Mouse (Mus musculus) forebrain, embryonic 15.5 days (tissue): ENCODE data around the gene Hspa4. TPM values are rescaled to one million over a fixed set of nuclear protein-coding genes. Genes with fewer than 3 reads are reported as not detected.
"Not testable (repeated sequence)": the region's sequence is repeated elsewhere in the genome, so short reads cannot be mapped to it uniquely, and the experiment has no call there.

ENCODE experiments used
- ATAC-seq: fragments of 200-750 bp; cut with Nextera tagmentation; replicated peaks from 2 replicates; pipeline ENCODE4 v1.8.0; 2017; ENCODE audit warnings: mild to moderate bottlenecking, moderate TSS enrichment, moderate library complexity
- H3K27ac ChIP-seq: fragments of 300-500 bp; sonication (generic); replicated peaks from 2 replicates; pipeline ENCODE4 v1.5.1; 2015; ENCODE audit warnings: mild to moderate bottlenecking, inconsistent platforms
- H3K27me3 ChIP-seq: fragments of 300-500 bp; sonication (generic); 2 replicates; pipeline ENCODE4 v1.6.1; 2015; ENCODE audit warnings: inconsistent platforms
- H3K36me3 ChIP-seq: fragments of 300-500 bp; sonication (generic); 2 replicates; pipeline ENCODE4 v1.6.1; 2015; ENCODE audit warnings: mild to moderate bottlenecking, inconsistent platforms
- H3K4me1 ChIP-seq: fragments of 300-500 bp; sonication (generic); 2 replicates; pipeline ENCODE4 v1.6.1; 2015; ENCODE audit warnings: inconsistent platforms
- H3K4me2 ChIP-seq: fragments of 300-500 bp; sonication (generic); replicated peaks from 2 replicates; pipeline ENCODE4 v1.6.1; 2015; ENCODE audit warnings: mild to moderate bottlenecking, inconsistent platforms
- H3K4me3 ChIP-seq: fragments of 300-500 bp; sonication (generic); 2 replicates; pipeline ENCODE4 v1.5.1; 2015; ENCODE audit warnings: mild to moderate bottlenecking, inconsistent platforms
- H3K9ac ChIP-seq: fragments of 300-500 bp; sonication (generic); replicated peaks from 2 replicates; pipeline ENCODE4 v1.6.1; 2015; ENCODE audit warnings: mild to moderate bottlenecking, inconsistent platforms
- H3K9me3 ChIP-seq: fragments of 300-500 bp; sonication (generic); 2 replicates; pipeline ENCODE4 v1.6.1; 2016; ENCODE audit warnings: inconsistent platforms
- WGBS: fragments of 180-500 bp; shearing (Covaris S2); methylation state at CpG from one replicate; pipeline ENCODE4 v1.1.7; 2015; ENCODE audit warnings: mixed read lengths; 5-methylcytosine and 5-hydroxymethylcytosine counted together
- polyA plus RNA-seq: library from polyadenylated mRNA; unstranded; fragments of >200 nt; fragmentation: Nextera tagmentation; extraction: Ambion mirVana; gene quantifications from 2 replicates; pipeline ENCODE4 v1.2.1, GENCODE M21; 2015

Gene Hspa4
- polyA plus RNA-seq, 1 experiment from 2014 or later = 51.8 TPM

DNA sequence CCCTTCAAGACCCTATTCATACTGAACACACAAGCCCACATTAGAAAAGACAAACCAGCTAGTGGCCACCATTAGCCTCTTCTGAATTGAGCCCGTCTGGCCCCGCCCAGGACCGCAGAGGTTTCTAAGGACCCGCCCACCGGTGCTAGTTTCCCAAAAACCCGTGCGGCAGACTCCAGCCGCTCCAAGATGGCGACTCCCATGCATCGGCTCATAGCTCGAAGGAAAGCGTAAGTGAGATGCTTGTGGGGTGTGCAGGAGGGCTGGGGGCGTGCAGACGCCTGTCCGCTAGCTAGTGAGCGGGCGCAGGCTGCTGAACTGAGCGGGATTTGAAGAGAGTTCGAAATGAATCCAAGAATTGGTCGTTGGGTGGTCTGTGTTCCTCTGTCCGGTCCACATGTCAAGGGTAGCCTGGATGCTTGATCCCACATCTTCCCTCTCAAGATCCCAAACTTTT is 24.3 kb upstream of the Hspa4 start, which contains the start of gene Zcchc10:
Zcchc10 (plus strand) TSS at position 168 of the 457 bp plus-strand sequence.
- no peaks in the 10 kb centered on the region for H3K9me3 ChIP-seq
- peak; percentile 96 for ATAC-seq
- H3K27me3 ChIP-seq = no peaks in the 10 kb centered on the region
- H3K4me1 ChIP-seq = peaks cover 10% of the 10 kb centered on the region
- H3K4me3 ChIP-seq = peak within 1 kb of the TSS; percentile 88
- H3K4me2 ChIP-seq = peak within 1 kb of the TSS; percentile 74
- peaks cover 22% of the 10 kb centered on the region for H3K36me3 ChIP-seq
- under 1% methylated on average over 21 of the region's 21 CpGs for WGBS
- peak within 1 kb of the TSS; percentile 87 for H3K9ac ChIP-seq
- H3K27ac ChIP-seq = peak within 1 kb of the TSS; percentile 83

DNA sequence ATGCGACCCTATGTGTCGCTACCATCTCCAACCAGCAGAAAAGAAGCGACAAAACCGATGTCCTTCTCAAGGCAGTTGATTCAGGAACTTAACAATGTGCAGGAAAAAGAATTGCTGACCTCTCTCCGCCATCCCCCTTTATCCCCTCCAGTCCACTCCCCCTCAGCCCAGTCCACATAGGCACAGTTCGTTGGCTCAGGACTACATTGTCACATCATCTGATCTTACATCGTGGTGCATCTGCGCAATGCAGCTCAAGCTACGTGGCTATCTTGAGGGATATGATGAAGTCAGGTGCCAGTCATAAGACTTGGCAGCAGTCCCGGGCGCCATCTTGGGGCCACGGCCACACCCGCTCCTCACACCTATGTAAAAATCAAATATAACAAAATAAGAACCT is 19.6 kb upstream of the Hspa4 start:
- H3K36me3 ChIP-seq, H3K4me2 ChIP-seq, H3K27ac ChIP-seq, H3K9me3 ChIP-seq, H3K4me1 ChIP-seq, H3K4me3 ChIP-seq, H3K9ac ChIP-seq, ATAC-seq, H3K27me3 ChIP-seq: not testable (repeated sequence)
- 92% methylated on average over 13 of the region's 13 CpGs for WGBS

DNA sequence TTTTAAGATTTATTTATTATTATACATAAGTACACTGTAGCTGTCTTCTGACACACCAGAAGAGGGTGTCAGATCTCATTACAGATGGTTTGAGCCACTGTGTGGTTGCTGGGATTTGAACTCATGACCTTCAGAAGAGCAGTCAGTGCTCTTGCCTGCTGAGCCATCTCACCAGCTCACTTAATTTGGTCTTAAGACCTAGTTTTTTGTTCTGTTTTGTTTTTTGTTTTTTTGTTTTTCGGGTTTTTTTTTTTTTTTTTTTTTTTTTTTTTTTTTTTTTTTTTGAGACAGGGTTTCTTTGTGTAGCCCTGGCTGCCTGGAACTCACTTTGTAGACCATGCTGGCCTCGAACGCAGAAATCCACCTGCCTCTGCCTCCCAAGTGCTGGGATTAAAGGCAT is 18.3 kb upstream of the Hspa4 start:
- H3K4me2 ChIP-seq, H3K27ac ChIP-seq, ATAC-seq, H3K4me1 ChIP-seq, H3K4me3 ChIP-seq, H3K9me3 ChIP-seq, H3K9ac ChIP-seq, H3K36me3 ChIP-seq, H3K27me3 ChIP-seq: not testable (repeated sequence)
- WGBS = 91% methylated on average over 3 of the region's 3 CpGs

DNA sequence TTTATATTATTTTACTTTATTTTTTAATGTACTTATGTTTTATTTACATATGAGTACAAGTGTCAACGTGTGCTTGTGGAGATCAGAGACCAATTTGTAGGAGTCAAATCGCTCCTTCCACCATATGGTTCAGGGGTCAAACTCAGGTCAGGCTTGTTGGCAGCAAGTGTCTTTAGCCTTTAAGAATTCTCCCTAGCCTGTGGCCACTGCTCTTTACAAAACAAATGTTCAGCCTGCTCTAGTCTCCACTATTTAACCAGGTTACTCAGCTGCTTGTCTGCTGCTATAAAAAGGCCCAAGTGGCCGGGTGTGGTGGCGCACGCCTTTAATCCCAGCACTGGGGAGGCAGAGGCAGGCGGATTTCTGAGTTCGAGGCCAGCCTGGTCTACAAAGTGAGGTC is 17.8 kb upstream of the Hspa4 start:
- no peak overlapping the region for H3K4me2 ChIP-seq
- H3K27me3 ChIP-seq = no peaks in the 10 kb centered on the region
- H3K9ac ChIP-seq = no peak overlapping the region
- no peaks in the 10 kb centered on the region for H3K9me3 ChIP-seq
- H3K4me1 ChIP-seq = no peaks in the 10 kb centered on the region
- H3K36me3 ChIP-seq = no peaks in the 10 kb centered on the region
- no peak overlapping the region for H3K27ac ChIP-seq
- WGBS = 84% methylated on average over 7 of the region's 7 CpGs
- H3K4me3 ChIP-seq = no peak overlapping the region
- no peak for ATAC-seq

DNA sequence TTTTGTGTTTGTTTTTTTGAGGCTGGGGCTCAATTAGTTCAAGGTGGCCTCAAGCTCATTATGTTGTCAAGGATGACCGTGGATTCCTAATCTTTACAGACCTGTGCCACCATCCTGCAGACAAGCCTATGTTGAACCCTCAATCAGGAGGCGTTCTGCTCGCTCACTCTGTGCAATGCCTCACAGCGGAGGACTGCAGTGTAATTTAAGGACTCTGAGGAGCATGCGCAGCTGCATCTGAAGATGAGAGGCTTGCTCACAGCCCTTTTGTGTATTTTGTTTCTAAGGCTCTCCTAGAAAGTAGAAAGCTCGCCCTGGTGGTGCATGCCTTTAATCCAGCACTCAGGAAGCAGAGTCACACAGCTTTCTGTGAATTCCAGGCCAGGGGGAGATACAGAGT is 16.7 kb upstream of the Hspa4 start:
- Histone ChIP-seq H3K4me1 (no peaks in the 10 kb centered on the region), H3K27me3 (no peaks in the 10 kb centered on the region), H3K4me3 (no peak overlapping the region), H3K9ac (no peak overlapping the region), H3K4me2 (no peak overlapping the region), H3K36me3 (no peaks in the 10 kb centered on the region), H3K27ac (no peak overlapping the region), H3K9me3 (no peaks in the 10 kb centered on the region)
- 42% methylated on average over 6 of the region's 6 CpGs for WGBS
- no peak for ATAC-seq

DNA sequence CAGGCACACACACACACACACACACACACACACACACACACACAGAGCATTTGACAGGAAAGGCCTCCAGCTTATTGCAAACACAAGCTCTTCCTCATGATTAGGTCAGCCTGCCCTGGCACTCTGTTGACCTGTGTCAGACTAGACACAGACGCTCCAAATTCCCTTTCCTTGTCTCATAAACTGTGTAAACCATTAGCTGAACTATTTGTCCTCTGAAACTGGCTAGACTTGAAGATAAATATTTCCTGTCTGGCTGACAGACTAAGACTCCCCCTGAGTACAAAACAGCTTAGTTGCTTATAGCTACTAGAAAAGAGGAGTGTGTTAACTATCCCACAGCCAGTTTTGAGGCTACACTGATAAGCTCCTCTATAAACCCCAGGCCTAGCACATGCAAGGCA is 14.5 kb upstream of the Hspa4 start:
- Histone ChIP-seq H3K4me2 (no peak overlapping the region), H3K9me3 (no peaks in the 10 kb centered on the region), H3K4me1 (no peaks in the 10 kb centered on the region), H3K27ac (no peak overlapping the region), H3K4me3 (no peak overlapping the region), H3K9ac (no peak overlapping the region), H3K36me3 (no peaks in the 10 kb centered on the region), H3K27me3 (no peaks in the 10 kb centered on the region)
- ATAC-seq = no peak
- 78% methylated on average over 1 of the region's 1 CpGs for WGBS

DNA sequence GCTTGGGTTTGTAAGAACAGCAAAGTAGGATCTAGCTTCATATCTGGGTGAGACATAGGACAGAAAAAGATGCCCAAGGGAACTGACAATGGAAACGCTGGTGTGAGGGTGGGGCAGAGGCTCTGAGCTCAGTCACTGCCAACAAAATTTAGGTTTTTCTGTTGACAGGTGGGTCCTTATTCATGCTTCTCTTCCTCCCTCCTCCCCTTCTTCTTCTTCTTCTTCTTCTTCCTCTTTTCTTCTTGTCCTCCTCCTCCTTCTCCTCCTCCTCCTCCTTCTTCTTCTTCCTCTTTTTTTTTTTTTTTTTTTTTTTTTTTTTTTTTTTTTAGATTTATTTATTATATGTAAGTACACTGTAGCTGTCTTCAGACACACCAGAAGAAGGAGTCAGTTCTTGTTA is 12.6 kb upstream of the Hspa4 start:
- 87% methylated on average over 1 of the region's 1 CpGs for WGBS
- not testable (repeated sequence) for H3K4me2 ChIP-seq, H3K9me3 ChIP-seq, H3K27ac ChIP-seq, H3K36me3 ChIP-seq, H3K4me1 ChIP-seq, ATAC-seq, H3K4me3 ChIP-seq, H3K27me3 ChIP-seq, H3K9ac ChIP-seq

DNA sequence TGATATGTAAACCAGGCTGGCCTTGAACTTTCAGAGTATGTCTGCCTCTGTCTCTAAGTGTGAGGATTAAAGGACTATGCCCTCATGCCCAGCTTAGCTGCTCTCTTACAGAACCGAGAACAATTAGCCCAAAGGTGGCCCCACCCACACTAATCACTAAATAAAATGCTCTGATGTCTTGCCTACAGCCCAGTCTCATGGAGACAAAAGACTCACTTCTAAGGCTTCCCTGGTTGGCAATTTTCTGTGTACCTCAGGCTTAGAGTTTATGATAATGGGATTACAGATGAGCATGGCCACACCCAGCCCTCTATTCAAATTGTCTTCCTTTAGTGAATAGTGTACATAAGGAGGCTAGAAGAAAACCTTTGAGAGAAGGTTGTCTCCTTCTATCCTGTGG is 11.1 kb upstream of the Hspa4 start:
- Histone ChIP-seq H3K4me2 (no peak overlapping the region), H3K9me3 (no peaks in the 10 kb centered on the region), H3K27me3 (no peaks in the 10 kb centered on the region), H3K4me1 (no peaks in the 10 kb centered on the region), H3K9ac (no peak overlapping the region), H3K36me3 (no peaks in the 10 kb centered on the region), H3K27ac (no peak overlapping the region), H3K4me3 (no peak overlapping the region)
- ATAC-seq = no peak
- WGBS = 17% methylated on average over 1 of the region's 1 CpGs

DNA sequence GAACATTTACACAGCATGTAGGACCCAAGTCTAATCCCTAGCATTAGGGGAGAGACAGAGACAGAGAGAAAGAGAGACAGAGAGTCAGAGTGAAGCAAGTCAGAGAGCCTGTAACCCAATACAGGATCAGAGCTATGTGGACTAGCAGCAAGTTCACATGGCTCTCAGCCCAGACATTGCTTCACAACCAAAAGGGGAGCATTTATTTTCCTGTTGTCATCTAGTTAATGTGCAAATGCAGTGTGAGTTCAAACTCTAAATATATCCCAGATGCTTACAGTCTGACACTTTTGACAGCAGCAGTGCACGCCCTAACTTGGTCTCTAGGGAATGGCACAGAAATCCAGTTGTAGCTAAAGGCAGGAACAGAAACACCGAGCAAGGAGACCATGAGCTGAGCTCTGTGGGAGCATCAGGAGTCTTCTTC is 8.6 kb upstream of the Hspa4 start:
- Histone ChIP-seq H3K4me1 (no peaks in the 10 kb centered on the region), H3K27ac (no peak overlapping the region), H3K4me3 (no peak overlapping the region), H3K4me2 (no peak overlapping the region), H3K9ac (no peak overlapping the region), H3K27me3 (no peaks in the 10 kb centered on the region), H3K36me3 (no peaks in the 10 kb centered on the region), H3K9me3 (no peaks in the 10 kb centered on the region)
- no peak for ATAC-seq
- WGBS = 76% methylated on average over 2 of the region's 2 CpGs

DNA sequence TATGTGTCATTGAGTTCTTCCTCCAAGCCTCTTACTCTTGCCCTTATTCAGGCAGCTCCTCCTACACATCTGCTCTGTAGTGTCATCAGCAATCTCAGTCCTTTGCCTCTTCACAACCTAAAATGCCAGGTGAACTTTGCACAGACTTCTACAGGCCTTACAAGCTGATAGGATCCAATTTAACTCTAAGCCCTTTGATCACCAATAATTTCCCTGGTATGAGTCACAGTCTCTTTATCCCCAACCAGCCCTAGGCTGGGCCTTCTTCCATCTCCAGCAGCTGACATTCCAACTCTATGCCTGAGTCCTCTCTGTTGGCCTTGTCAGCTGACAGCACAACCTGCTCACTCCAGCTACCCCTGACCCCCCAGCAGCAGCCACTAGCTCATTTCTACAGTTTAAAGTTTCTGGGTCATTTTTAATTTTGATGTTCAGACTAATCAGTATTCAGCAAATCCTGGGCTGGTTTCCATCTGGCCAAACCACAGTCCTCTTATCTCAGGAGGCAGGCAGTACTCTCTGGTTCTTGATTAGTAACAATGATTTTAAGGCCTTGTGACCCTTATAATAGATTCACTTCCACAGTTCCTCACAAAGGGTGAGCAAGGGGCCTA is 8.1 kb upstream of the Hspa4 start:
- Histone ChIP-seq H3K36me3 (no peaks in the 10 kb centered on the region), H3K9me3 (no peaks in the 10 kb centered on the region), H3K4me2 (no peak overlapping the region), H3K27ac (no peak overlapping the region), H3K27me3 (no peaks in the 10 kb centered on the region), H3K9ac (no peak overlapping the region), H3K4me3 (no peak overlapping the region), H3K4me1 (no peaks in the 10 kb centered on the region)
- no peak for ATAC-seq

DNA sequence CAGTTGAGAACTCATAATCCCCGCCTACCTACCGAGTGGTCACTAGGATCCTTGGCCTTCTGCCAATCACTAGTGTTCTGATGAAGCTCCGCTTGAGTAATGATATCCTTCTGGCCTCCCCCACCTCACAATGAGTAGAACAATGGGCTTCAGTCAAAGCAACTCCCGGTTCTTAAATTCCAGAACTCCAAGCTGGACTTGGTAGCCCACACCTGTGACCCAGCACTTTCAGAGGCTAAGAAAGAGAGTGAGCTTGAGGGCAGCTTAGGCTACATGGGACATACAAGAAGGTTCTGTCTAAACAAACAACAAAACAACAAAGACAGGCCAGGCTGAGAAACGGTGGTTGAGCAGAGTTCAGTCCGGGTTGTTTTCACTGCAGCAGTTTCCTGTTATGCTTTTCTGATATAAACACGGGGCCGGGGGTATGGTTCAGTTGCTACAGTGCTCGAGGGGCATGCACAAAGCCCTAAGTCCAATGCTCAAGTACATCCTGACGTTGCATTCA is 7.4 kb upstream of the Hspa4 start:
- Histone ChIP-seq H3K27ac (no peak overlapping the region), H3K9me3 (no peaks in the 10 kb centered on the region), H3K27me3 (no peaks in the 10 kb centered on the region), H3K36me3 (no peaks in the 10 kb centered on the region), H3K4me3 (no peak overlapping the region), H3K9ac (no peak overlapping the region), H3K4me1 (no peaks in the 10 kb centered on the region), H3K4me2 (no peak overlapping the region)
- no peak for ATAC-seq
- 71% methylated on average over 10 of the region's 10 CpGs for WGBS

DNA sequence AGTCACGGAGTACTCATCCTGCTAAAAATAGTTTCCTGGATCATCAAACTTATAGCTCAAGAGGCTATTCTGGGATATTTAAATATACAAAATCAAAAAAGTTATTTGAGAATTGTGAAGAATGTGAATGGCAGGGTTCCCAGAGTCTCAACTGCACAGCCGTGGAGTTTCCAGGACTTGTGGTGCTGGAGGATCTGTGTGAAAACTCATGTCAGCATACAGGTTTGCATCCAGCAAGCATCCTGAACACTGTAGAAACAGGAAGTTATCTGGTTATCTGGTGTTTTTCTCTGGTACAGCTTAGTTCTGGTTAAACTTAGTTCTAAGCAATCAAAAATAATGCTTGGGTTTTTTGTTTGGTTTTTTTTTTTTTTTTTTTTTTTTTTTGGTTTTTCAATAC is 6.7 kb upstream of the Hspa4 start:
- no peaks in the 10 kb centered on the region for H3K27me3 ChIP-seq
- 87% methylated on average over 2 of the region's 2 CpGs for WGBS
- H3K4me1 ChIP-seq = no peaks in the 10 kb centered on the region
- H3K9me3 ChIP-seq = no peaks in the 10 kb centered on the region
- ATAC-seq = no peak
- no peaks in the 10 kb centered on the region for H3K36me3 ChIP-seq
- no peak overlapping the region for H3K4me2 ChIP-seq
- H3K4me3 ChIP-seq = no peak overlapping the region
- H3K27ac ChIP-seq = no peak overlapping the region
- no peak overlapping the region for H3K9ac ChIP-seq
